In genomic region chr2:115514831-115515428, GRCm38 (mm10) we compare ENCODE assay signal across 8 mouse cellular contexts.
DNase-seq lines count a peak whose midpoint lies in the region; ATAC-seq and TF ChIP-seq lines count a peak whose summit lies in the region.

No protein-coding gene starts in this region.

- no peak overlapping the region for H3K4me3 ChIP-seq in forebrain, postnatal 0 days (ENCODE audit: low read depth, low read length)
- H3K4me3 ChIP-seq in limb, embryonic 13.5 days = no peak overlapping the region

- peak; percentile 82 for ATAC-seq in forebrain, postnatal 0 days
- no peak for ATAC-seq in limb, embryonic 13.5 days (ENCODE audit: low FRiP score, low read depth)

- peak overlapping the region; percentile 27 for H3K4me2 ChIP-seq in forebrain, postnatal 0 days (ENCODE audit: low read depth)
- H3K4me2 ChIP-seq in limb, embryonic 13.5 days (replicated peaks) = 0 out of 2 replicates have a peak overlapping the region, but pooled peaks have one; percentile 7

- WGBS in forebrain, postnatal 0 days = 6% methylated on average over 9 of the region's 9 CpGs
- WGBS in limb, embryonic 13.5 days = 11% methylated on average over 9 of the region's 9 CpGs

- H3K36me3 ChIP-seq in forebrain, postnatal 0 days (ENCODE audit: insufficient read depth) = no peaks in the 10 kb centered on the region
- no peaks in the 10 kb centered on the region for H3K36me3 ChIP-seq in limb, embryonic 13.5 days

- H3K27ac ChIP-seq in forebrain, postnatal 0 days (ENCODE audit: low read depth, low read length) = peak overlapping the region; percentile 58
- H3K27ac ChIP-seq in limb, embryonic 13.5 days = no peak overlapping the region

- 0 out of 2 replicates have a peak overlapping the region, but pooled peaks have one; percentile 10 for H3K9ac ChIP-seq in forebrain, postnatal 0 days
- no peak overlapping the region for H3K9ac ChIP-seq in limb, embryonic 13.5 days

- peak; percentile 27 for DNase-seq in left cerebral cortex, adult 11 months (ENCODE audit: low spot score)
- no peak for DNase-seq in left cerebral cortex, adult 8-10 months (ENCODE audit: low spot score in 2 of 2)
- peak; percentile 15 for DNase-seq in adrenal gland, postnatal 25 days
- DNase-seq in forebrain, postnatal 0 days = peak; percentile 80
- peak; percentile 42 to 44 for DNase-seq in kidney, adult 8-10 months
- DNase-seq in retina, postnatal 1 day = peak; percentile 70
- no peak for DNase-seq in thymus, postnatal 25 days

- no peaks in the 10 kb centered on the region for H3K9me3 ChIP-seq in forebrain, postnatal 0 days (ENCODE audit: low read length)
- H3K9me3 ChIP-seq in limb, embryonic 13.5 days = no peaks in the 10 kb centered on the region

- H3K27me3 ChIP-seq in forebrain, postnatal 0 days (ENCODE audit: insufficient read depth, low read length) = no peaks in the 10 kb centered on the region
- peaks cover 31% of the 10 kb centered on the region for H3K27me3 ChIP-seq in limb, embryonic 13.5 days

- H3K4me1 ChIP-seq in forebrain, postnatal 0 days (ENCODE audit: insufficient read depth) = peaks cover 9% of the 10 kb centered on the region; the same call in 1 of the 2 replicates
- peaks cover 26% of the 10 kb centered on the region for H3K4me1 ChIP-seq in limb, embryonic 13.5 days

- peak; percentile 85 for TF ChIP-seq CTCF in forebrain, postnatal 0 days (IDR thresholded peaks at IDR 0.05; ENCODE audit: low read depth)

Comparison
In these comparisons a context has a peak if more than half of its experiments do, and no peak if none do; other contexts are left out.
1. DNase-seq: peak in left cerebral cortex, adult 11 months (single experiment), adrenal gland, postnatal 25 days (single experiment), forebrain, postnatal 0 days (single experiment), kidney, adult 8-10 months (2 of 2) and retina, postnatal 1 day (single experiment); none in left cerebral cortex, adult 8-10 months (0 of 2) and thymus, postnatal 25 days (single experiment).